Mouse (Mus musculus) left cerebral cortex, postnatal 36 days (tissue): ENCODE measurements around the gene Slpi. TPM values are rescaled to one million over a fixed set of nuclear protein-coding genes. Genes with fewer than 3 reads are reported as not detected.

ENCODE experiments used
- DNase-seq, 2 experiments: peaks; one replicate each; pipeline ENCODE4 v3.0.0; 2021 to 2022; ENCODE audit warnings: low spot score in 2 of 2, mixed read lengths in 1 of 2
- intact Hi-C: fragments of 180-260 bp; cut with DNase I; formaldehyde crosslinking; loops from one replicate; pipeline ENCODE4 v1.15.1; 2025
- total RNA-seq, 2 experiments: library from RNA; stranded (reverse); gene quantifications; 2 replicates each; pipeline ENCODE4 v1.2.3; 2021

The Slpi gene
- total RNA-seq, 2 experiments from 2014 or later: 1.0 to 1.5 TPM

- DNase-seq: no peak
- intact Hi-C loops: loop anchor here (5.0 to 10.0 kb wide), 3 partner anchors 201 to 284 kb away; partner anchors contain the start of gene Wfdc5
Measured at GRCm38 (mm10) chr2:164385927-164386763, 2.8 kb downstream of the Slpi start.

GRCm38 (mm10) chr2:164383656-164384399, 5.1 kb downstream of the Slpi start:
- intact Hi-C loops: loop anchor here (10.0 kb wide), 1 partner anchor 199 kb away; the partner anchor contains the start of gene Wfdc5
- no peak for DNase-seq

GRCm38 (mm10) chr2:164382971-164383370, 5.9 kb downstream of the Slpi start:
- DNase-seq: no peak
- intact Hi-C loops: loop anchor here (10.0 kb wide), 1 partner anchor 198 kb away; the partner anchor contains the start of gene Wfdc5

- no peak for DNase-seq
- intact Hi-C loops: loop anchor here (10.0 kb wide), 1 partner anchor 197 kb away; the partner anchor contains the start of gene Wfdc5
Measured at GRCm38 (mm10) chr2:164381726-164382125, 7.2 kb downstream of the Slpi start.

GRCm38 (mm10) chr2:164377478-164378426, 11.1 kb downstream of the Slpi start:
- intact Hi-C loops: no loop called here

GRCm38 (mm10) chr2:164373187-164373586, 15.7 kb downstream of the Slpi start:
- intact Hi-C loops: no loop called here
- no peak for DNase-seq

More at GRCm38 (mm10) chr2:164377478-164378426, 11.1 kb downstream of the Slpi start:
- no peak for DNase-seq

GRCm38 (mm10) chr2:164372408-164373053, 16.4 kb downstream of the Slpi start:
- intact Hi-C loops: no loop called here
- DNase-seq: no peak

- intact Hi-C loops: no loop called here
- DNase-seq: no peak
Measured at GRCm38 (mm10) chr2:164371371-164371770, 17.5 kb downstream of the Slpi start.

- intact Hi-C loops: no loop called here
- no peak for DNase-seq
Measured at GRCm38 (mm10) chr2:164368620-164369105, 20.2 kb downstream of the Slpi start.

GRCm38 (mm10) chr2:164366947-164367346, 21.9 kb downstream of the Slpi start:
- intact Hi-C loops: no loop called here

GRCm38 (mm10) chr2:164360974-164361657, 27.8 kb downstream of the Slpi start:
- no peak for DNase-seq
- intact Hi-C loops: no loop called here

More at GRCm38 (mm10) chr2:164366947-164367346, 21.9 kb downstream of the Slpi start:
- no peak for DNase-seq

GRCm38 (mm10) chr2:164359668-164360067, 29.2 kb downstream of the Slpi start:
- intact Hi-C loops: no loop called here

GRCm38 (mm10) chr2:164359031-164359430, 29.9 kb downstream of the Slpi start:
- no peak for DNase-seq
- intact Hi-C loops: no loop called here

More at GRCm38 (mm10) chr2:164359668-164360067, 29.2 kb downstream of the Slpi start:
- DNase-seq: no peak

GRCm38 (mm10) chr2:164358373-164358772, 30.5 kb downstream of the Slpi start:
- intact Hi-C loops: no loop called here
- DNase-seq: no peak

GRCm38 (mm10) chr2:164356177-164356967, 32.5 kb downstream of the Slpi start:
- intact Hi-C loops: no loop called here
- DNase-seq: no peak

GRCm38 (mm10) chr2:164353356-164353755, 35.5 kb downstream of the Slpi start:
- intact Hi-C loops: no loop called here
- DNase-seq: no peak

- DNase-seq: no peak
Measured at GRCm38 (mm10) chr2:164352697-164353096, 36.2 kb downstream of the Slpi start.

More at GRCm38 (mm10) chr2:164352697-164353096, 36.2 kb downstream of the Slpi start:
- intact Hi-C loops: no loop called here
